Mouse (Mus musculus): ENCODE measurements around the gene Lrmda.

Gene Lrmda

GRCm38 (mm10) chr14:22464314-22464713 is 444.8 kb downstream of the Lrmda start:
- no peak for DNase-seq (ENCODE audit: extremely low read depth, low read depth, low spot score)

- DNase-seq (ENCODE audit: extremely low read depth, low read depth, low spot score), result no peak
Observed at GRCm38 (mm10) chr14:22471041-22471440, 451.5 kb downstream of the Lrmda start.

- DNase-seq (ENCODE audit: extremely low read depth, low read depth, low spot score), result no peak
Observed at GRCm38 (mm10) chr14:22473451-22473850, 453.9 kb downstream of the Lrmda start.

- DNase-seq (ENCODE audit: extremely low read depth, low read depth, low spot score), result no peak
Observed at GRCm38 (mm10) chr14:22473991-22474390, 454.5 kb downstream of the Lrmda start.

GRCm38 (mm10) chr14:22493326-22493725 is 473.8 kb downstream of the Lrmda start:
- no peak for DNase-seq (ENCODE audit: extremely low read depth, low read depth, low spot score)

GRCm38 (mm10) chr14:22494290-22494689 is 474.8 kb downstream of the Lrmda start:
- DNase-seq (ENCODE audit: extremely low read depth, low read depth, low spot score), result no peak

GRCm38 (mm10) chr14:22494866-22495265 is 475.4 kb downstream of the Lrmda start:
- no peak for DNase-seq (ENCODE audit: extremely low read depth, low read depth, low spot score)

GRCm38 (mm10) chr14:22495286-22495685 is 475.8 kb downstream of the Lrmda start:
- DNase-seq (ENCODE audit: extremely low read depth, low read depth, low spot score), result no peak

GRCm38 (mm10) chr14:22497636-22498131 is 478.2 kb downstream of the Lrmda start:
- DNase-seq (ENCODE audit: extremely low read depth, low read depth, low spot score), result no peak

GRCm38 (mm10) chr14:22509747-22510530 is 490.4 kb downstream of the Lrmda start:
- DNase-seq (ENCODE audit: extremely low read depth, low read depth, low spot score), result no peak

- DNase-seq (ENCODE audit: extremely low read depth, low read depth, low spot score), result no peak
Observed at GRCm38 (mm10) chr14:22510531-22510785, 490.9 kb downstream of the Lrmda start.

GRCm38 (mm10) chr14:22514362-22515084 is 495.0 kb downstream of the Lrmda start:
- no peak for DNase-seq (ENCODE audit: extremely low read depth, low read depth, low spot score)

- no peak for DNase-seq (ENCODE audit: extremely low read depth, low read depth, low spot score)
Observed at GRCm38 (mm10) chr14:22530706-22531105, 511.2 kb downstream of the Lrmda start.

- no peak for DNase-seq (ENCODE audit: extremely low read depth, low read depth, low spot score)
Observed at GRCm38 (mm10) chr14:22533501-22533900, 514.0 kb downstream of the Lrmda start.

- DNase-seq (ENCODE audit: extremely low read depth, low read depth, low spot score), result no peak
Observed at GRCm38 (mm10) chr14:22545887-22546675, 526.6 kb downstream of the Lrmda start.

- no peak for DNase-seq (ENCODE audit: extremely low read depth, low read depth, low spot score)
Observed at GRCm38 (mm10) chr14:22546676-22546984, 527.1 kb downstream of the Lrmda start.

GRCm38 (mm10) chr14:22548286-22548685 is 528.8 kb downstream of the Lrmda start:
- DNase-seq (ENCODE audit: extremely low read depth, low read depth, low spot score), result no peak

GRCm38 (mm10) chr14:22549166-22549565 is 529.7 kb downstream of the Lrmda start:
- DNase-seq (ENCODE audit: extremely low read depth, low read depth, low spot score), result no peak

GRCm38 (mm10) chr14:22552358-22552757 is 532.8 kb downstream of the Lrmda start:
- no peak for DNase-seq (ENCODE audit: extremely low read depth, low read depth, low spot score)

GRCm38 (mm10) chr14:22552841-22553240 is 533.3 kb downstream of the Lrmda start:
- DNase-seq (ENCODE audit: extremely low read depth, low read depth, low spot score), result no peak

GRCm38 (mm10) chr14:22553717-22554116 is 534.2 kb downstream of the Lrmda start:
- DNase-seq (ENCODE audit: extremely low read depth, low read depth, low spot score), result no peak

- no peak for DNase-seq (ENCODE audit: extremely low read depth, low read depth, low spot score)
Observed at GRCm38 (mm10) chr14:22572486-22572885, 553.0 kb downstream of the Lrmda start.
